Mouse (Mus musculus) liver, postnatal 0 days (tissue): ENCODE measurements at regions not wholly inside any gene's neighbourhood (a gene's known extent, or its start where the extent isn't known, plus 50 kb on each side); places are given as distances from the start of the nearest gene placed in this dataset.

Experiments
- CTCF ChIP-seq: sonication (generic); IDR thresholded peaks from 2 replicates; pipeline ENCODE4 v1.5.1; 2016; ENCODE audit warnings: antibody characterized with exemption, low read depth
- EP300 ChIP-seq: IDR thresholded peaks from 2 replicates; pipeline ENCODE4 v1.6.1; 2016; ENCODE audit warnings: antibody characterized with exemption, low read depth, mild to moderate bottlenecking

DNA sequence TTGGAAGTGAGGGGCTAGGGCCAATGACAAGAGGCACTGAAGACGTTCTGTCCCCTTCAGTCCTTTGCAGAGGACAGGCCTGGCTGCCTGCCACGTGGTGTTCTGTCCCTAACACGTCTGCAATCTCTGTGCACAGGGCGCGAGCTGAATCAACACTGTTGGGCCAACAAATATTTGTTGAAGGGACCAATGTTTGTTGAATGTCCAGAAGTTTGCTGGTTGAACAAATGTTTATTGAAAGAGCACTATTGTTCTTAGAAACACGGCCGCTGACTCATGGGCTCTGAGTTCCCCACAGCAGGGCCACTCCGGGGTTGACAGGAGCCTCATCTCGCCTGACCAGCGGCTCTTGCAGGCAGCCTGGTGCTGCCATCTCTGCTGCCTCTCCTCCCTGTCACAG is 73.1 kb upstream of the Zbtb40 start:
- TF ChIP-seq CTCF (no peak), EP300 (peak; percentile 90)
